Mouse (Mus musculus) R1 (cell line): ENCODE data around the gene Ptpn21.
A peak's percentile ranks its signal among the peaks of the same experiment; 100 is the strongest.

Experiments
- DNase-seq: peaks from one replicate; pipeline ENCODE4 v3.0.0-alpha.2; 2018; ENCODE audit warnings: low read depth, low spot score

Ptpn21 gene

GRCm38 (mm10) chr12:98724224-98724623 is 13.0 kb downstream of the Ptpn21 start:
- no peak for DNase-seq

- DNase-seq, result no peak
These were observed 16.2 kb downstream of the Ptpn21 start for GRCm38 (mm10) chr12:98721030-98721429.

- no peak for DNase-seq
These were observed 16.6 kb downstream of the Ptpn21 start for GRCm38 (mm10) chr12:98720628-98721027.

- DNase-seq, result no peak
These were observed 21.1 kb downstream of the Ptpn21 start for GRCm38 (mm10) chr12:98716142-98716541.

GRCm38 (mm10) chr12:98714757-98715156 is 22.4 kb downstream of the Ptpn21 start:
- no peak for DNase-seq

- DNase-seq, result peak; percentile 45
These were observed 23.5 kb downstream of the Ptpn21 start for GRCm38 (mm10) chr12:98713621-98714103.

- DNase-seq, result no peak
These were observed 24.4 kb downstream of the Ptpn21 start for GRCm38 (mm10) chr12:98712819-98713218.

- DNase-seq, result peak; percentile 93
These were observed 33.2 kb downstream of the Ptpn21 start for GRCm38 (mm10) chr12:98703961-98704360.

- DNase-seq, result no peak
These were observed 33.7 kb downstream of the Ptpn21 start for GRCm38 (mm10) chr12:98703554-98703953.

- DNase-seq, result no peak
These were observed 35.6 kb downstream of the Ptpn21 start for GRCm38 (mm10) chr12:98701564-98701963.

- DNase-seq, result no peak
These were observed 40.0 kb downstream of the Ptpn21 start for GRCm38 (mm10) chr12:98697202-98697601.

GRCm38 (mm10) chr12:98690230-98690629 is 47.0 kb downstream of the Ptpn21 start:
- no peak for DNase-seq

GRCm38 (mm10) chr12:98683574-98683973 is 53.6 kb downstream of the Ptpn21 start:
- DNase-seq, result no peak

- DNase-seq, result no peak
These were observed 54.0 kb downstream of the Ptpn21 start for GRCm38 (mm10) chr12:98683171-98683570.

- DNase-seq, result peak; percentile 81
These were observed 55.0 kb downstream of the Ptpn21 start for GRCm38 (mm10) chr12:98682196-98682595.

- DNase-seq, result no peak
These were observed 57.3 kb downstream of the Ptpn21 start for GRCm38 (mm10) chr12:98679906-98680305.

GRCm38 (mm10) chr12:98677336-98677735 is 59.9 kb downstream of the Ptpn21 start:
- no peak for DNase-seq

- no peak for DNase-seq
These were observed 60.3 kb downstream of the Ptpn21 start for GRCm38 (mm10) chr12:98676861-98677260.

- peak; percentile 91 for DNase-seq
These were observed 62.5 kb downstream of the Ptpn21 start for GRCm38 (mm10) chr12:98674627-98675143.

- DNase-seq, result peak; percentile 36
These were observed 63.3 kb downstream of the Ptpn21 start for GRCm38 (mm10) chr12:98673879-98674278.

- peak; percentile 49 for DNase-seq
These were observed 66.8 kb downstream of the Ptpn21 start for GRCm38 (mm10) chr12:98670429-98670828.

- no peak for DNase-seq
These were observed 67.3 kb downstream of the Ptpn21 start for GRCm38 (mm10) chr12:98669864-98670263.

- no peak for DNase-seq
These were observed 68.1 kb downstream of the Ptpn21 start for GRCm38 (mm10) chr12:98669086-98669485.
